Comparison of ENCODE assay signal across 10 mouse cellular contexts in the genomic region with DNA sequence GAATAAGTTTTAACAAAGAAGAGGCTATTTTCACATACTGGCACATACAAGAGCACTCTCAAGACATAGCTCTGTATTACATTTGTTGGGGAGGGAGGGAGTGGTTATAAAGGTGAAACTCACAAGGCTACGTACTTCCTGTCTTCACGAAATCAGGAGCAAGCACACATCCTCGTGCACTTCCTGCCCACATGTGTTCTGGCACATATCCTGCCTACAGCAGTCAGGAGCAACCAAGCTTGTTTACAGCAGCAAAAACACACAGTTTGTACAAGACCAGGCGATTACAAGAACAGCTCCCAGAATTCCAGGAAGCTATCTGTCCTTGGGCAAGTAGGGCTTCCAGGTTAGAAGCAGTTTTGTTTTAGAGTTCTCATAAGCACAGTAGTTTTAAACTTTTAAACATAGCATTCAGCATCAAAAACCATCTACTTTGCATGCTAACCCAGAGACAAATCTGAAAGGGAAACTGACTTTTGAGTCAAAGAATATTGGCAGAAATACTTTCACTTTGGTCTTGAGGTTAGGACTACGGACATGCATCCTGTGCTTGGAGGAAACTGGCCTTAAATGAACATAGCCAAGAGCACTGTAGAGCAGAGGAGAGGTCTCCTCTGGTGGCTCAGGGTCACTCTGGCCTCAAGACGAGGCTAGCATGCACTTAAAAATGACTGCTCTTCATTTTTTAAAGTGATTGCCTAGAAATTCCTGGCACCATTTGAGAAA.
DNase-seq lines count a peak whose midpoint lies in the region; ATAC-seq and TF ChIP-seq lines count a peak whose summit lies in the region.
"Had no signal": no experiment of that assay in that cellular context is flagged by ENCODE, and none has a peak within 500 bp of the region (broad histone marks: within the 10 kb centered on the region; RNA-seq: fewer than 3 reads in every experiment).

No protein-coding gene starts in this region.

- WGBS in liver, adult 2 months, result 53% methylated on average over 6 of the region's 6 CpGs
- WGBS in liver, embryonic 12.5 days (ENCODE audit: insufficient replicate concordance), result 26% methylated on average over 6 of the region's 6 CpGs

- H3K9ac ChIP-seq in liver, adult 2 months (ENCODE audit: low read depth, low read length), result no peak overlapping the region
- no peak overlapping the region for H3K9ac ChIP-seq in liver, embryonic 12.5 days
- H3K9ac ChIP-seq: liver, embryonic 15.5 days; neural tube, embryonic 13.5 days had no signal

- no peaks in the 10 kb centered on the region for H3K36me3 ChIP-seq in liver, adult 2 months (ENCODE audit: control insufficient read depth, insufficient read depth, low read length)
- no peaks in the 10 kb centered on the region for H3K36me3 ChIP-seq in liver, embryonic 12.5 days
- H3K36me3 ChIP-seq: liver, embryonic 15.5 days; neural tube, embryonic 13.5 days had no signal

- no peaks in the 10 kb centered on the region for H3K27me3 ChIP-seq in liver, adult 2 months (ENCODE audit: control insufficient read depth, insufficient read depth, low read length)
- H3K27me3 ChIP-seq in liver, embryonic 12.5 days (replicated peaks), result no peaks in the 10 kb centered on the region
- H3K27me3 ChIP-seq: liver, embryonic 15.5 days; neural tube, embryonic 13.5 days had no signal

- TF ChIP-seq CTCF in liver, adult 2 months (IDR thresholded peaks at IDR 0.05; ENCODE audit: low read depth, low read length), result no peak

- peak overlapping the region; percentile 68 for H3K27ac ChIP-seq in liver, adult 2 months (replicated peaks; ENCODE audit: insufficient read depth, low read depth, low read length)
- peak overlapping the region; percentile 17; the same call in 1 of the 2 replicates for H3K27ac ChIP-seq in liver, embryonic 12.5 days
- H3K27ac ChIP-seq: liver, embryonic 15.5 days; neural tube, embryonic 13.5 days had no signal

- no peaks in the 10 kb centered on the region for H3K9me3 ChIP-seq in liver, embryonic 12.5 days (replicated peaks)
- H3K9me3 ChIP-seq: liver, embryonic 15.5 days; neural tube, embryonic 13.5 days had no signal

- no peak overlapping the region for H3K4me3 ChIP-seq in liver, adult 2 months (ENCODE audit: insufficient read depth, low read depth, low read length)
- no peak overlapping the region for H3K4me3 ChIP-seq in liver, embryonic 12.5 days
- H3K4me3 ChIP-seq: liver, embryonic 15.5 days; neural tube, embryonic 13.5 days had no signal

- TF ChIP-seq POLR2A in liver, adult 2 months (IDR thresholded peaks at IDR 0.05; ENCODE audit: extremely low read depth, insufficient read depth, low read length), result no peak

- H3K4me1 ChIP-seq in liver, adult 2 months (ENCODE audit: control insufficient read depth, insufficient read depth, low read length), result no peaks in the 10 kb centered on the region
- no peaks in the 10 kb centered on the region for H3K4me1 ChIP-seq in liver, embryonic 12.5 days
- H3K4me1 ChIP-seq: liver, embryonic 15.5 days; neural tube, embryonic 13.5 days had no signal

- no peak for ATAC-seq in liver, embryonic 12.5 days

- peak; percentile 31 for DNase-seq in liver, adult 2 months (ENCODE audit: extremely low read depth, low read depth, low spot score)
- DNase-seq in liver (no peak), MEL-GATA-1-ER (ENCODE audit: extremely low read depth, low read depth) (peak; percentile 33)
- DNase-seq in natural killer cell, adult 2 months (ENCODE audit: low spot score in 2 of 2), result peak; percentile 36 to 48
- DNase-seq in urinary bladder, postnatal 25 days (ENCODE audit: low spot score), result no peak
- no peak for DNase-seq in cerebellum, adult 9-11 months
- no peak for DNase-seq in left cerebral cortex, adult 8-10 months (ENCODE audit: low spot score in 2 of 2)

- no peaks in the 10 kb centered on the region for H3K79me2 ChIP-seq in liver, adult 2 months (ENCODE audit: control insufficient read depth, insufficient read depth, low read length)

- no peak overlapping the region for H3K4me2 ChIP-seq in liver, embryonic 12.5 days
- H3K4me2 ChIP-seq: liver, embryonic 15.5 days; neural tube, embryonic 13.5 days had no signal

Comparison
In these comparisons a context has a peak if more than half of its experiments do, and no peak if none do; other contexts are left out.
1. DNase-seq: peak in liver, adult 2 months (single experiment), MEL-GATA-1-ER (single experiment) and natural killer cell, adult 2 months (2 of 2); none in liver (single experiment), urinary bladder, postnatal 25 days (single experiment), cerebellum, adult 9-11 months (single experiment) and left cerebral cortex, adult 8-10 months (0 of 2).